Mouse (Mus musculus) MEL (cell line): ENCODE data around the gene Ripor2. TPM values are rescaled to one million over a fixed set of nuclear protein-coding genes. Genes with fewer than 3 reads are reported as not detected.

ENCODE experiments used
- DNase-seq: peaks from one replicate; pipeline ENCODE4 v3.0.0; 2011; ENCODE audit warnings: low read depth, low spot score
- H3K27ac ChIP-seq: 2 replicates; pipeline ENCODE4 v1.5.1; 2012; ENCODE audit warnings: low read depth, mild to moderate bottlenecking, control low read depth, low read length, moderate library complexity; ENCODE audit not compliant: control insufficient read depth
- H3K27me3 ChIP-seq, 2 experiments: fragments of 150-350 bp in 1 of 2; sonication (generic) in 1 of 2; 2 replicates each; pipeline ENCODE4 v1.6.1; 2012; ENCODE audit warnings: low read length in 2 of 2, mild to moderate bottlenecking in 2 of 2, improper control_type of control experiment in 1 of 2, moderate library complexity in 1 of 2; ENCODE audit not compliant: insufficient read depth in 2 of 2, control insufficient read depth in 1 of 2
- H3K36me3 ChIP-seq, 2 experiments: 2 replicates each; pipeline ENCODE4 v1.6.1; 2012 to 2014; ENCODE audit warnings: low read length in 2 of 2, improper control_type of control experiment in 1 of 2, inconsistent platforms in 1 of 2, mild to moderate bottlenecking in 1 of 2; ENCODE audit not compliant: insufficient read depth in 2 of 2, control insufficient read depth in 1 of 2
- H3K4me1 ChIP-seq, 2 experiments: fragments of 150-350 bp in 1 of 2; sonication (generic) in 1 of 2; 2 replicates each; pipeline ENCODE4 v1.6.1; 2012; ENCODE audit warnings: low read length in 2 of 2, improper control_type of control experiment in 1 of 2, mild to moderate bottlenecking in 1 of 2; ENCODE audit not compliant: insufficient read depth in 2 of 2, control insufficient read depth in 1 of 2
- H3K4me3 ChIP-seq, 2 experiments: fragments of 150-350 bp in 1 of 2; sonication (generic) in 1 of 2; 2 replicates each; pipeline ENCODE4 v1.5.1; 2012; ENCODE audit warnings: low read depth in 2 of 2, low read length in 2 of 2, mild to moderate bottlenecking in 2 of 2, moderate library complexity in 2 of 2, control low read depth in 1 of 2, improper control_type of control experiment in 1 of 2; ENCODE audit not compliant: control insufficient read depth in 1 of 2, insufficient read depth in 1 of 2
- H3K79me2 ChIP-seq: 2 replicates; pipeline ENCODE4 v1.6.1; 2012; ENCODE audit warnings: mild to moderate bottlenecking, low read length, moderate library complexity; ENCODE audit not compliant: control insufficient read depth, poor library complexity, insufficient read depth
- H3K9ac ChIP-seq: 2 replicates; pipeline ENCODE4 v1.6.1; 2012; ENCODE audit warnings: low read depth, mild to moderate bottlenecking, control low read depth, low read length, moderate library complexity; ENCODE audit not compliant: control insufficient read depth, poor library complexity, severe bottlenecking
- H3K9me3 ChIP-seq: fragments of 150-350 bp; sonication (generic); replicated peaks from 2 replicates; pipeline ENCODE4 v1.6.1; 2012; ENCODE audit warnings: mild to moderate bottlenecking, low read length, improper control_type of control experiment, moderate library complexity; ENCODE audit not compliant: insufficient read depth
- CHD2 ChIP-seq: IDR thresholded peaks from 2 replicates; pipeline ENCODE4 v1.6.1; 2011; ENCODE audit warnings: low read length, improper control_type of control experiment
- CTCF ChIP-seq, 3 experiments: IDR thresholded peaks in 2 of 3; conservative IDR thresholded peaks in 1 of 3; 2 replicates each; pipeline ENCODE4 v1.5.1; 2011 to 2012; ENCODE audit warnings: low read length in 3 of 3, low read depth in 2 of 3, mild to moderate bottlenecking in 2 of 3, improper control_type of control experiment in 1 of 3, inconsistent platforms in 1 of 3, mixed read lengths in 1 of 3, moderate library complexity in 1 of 3; ENCODE audit not compliant: control insufficient read depth in 1 of 3, insufficient read depth in 1 of 3, poor library complexity in 1 of 3, severe bottlenecking in 1 of 3
- E2F4 ChIP-seq: IDR thresholded peaks from 2 replicates; pipeline ENCODE4 v1.6.1; 2011; ENCODE audit warnings: low read depth, low read length, improper control_type of control experiment, borderline replicate concordance
- EP300 ChIP-seq, 2 experiments: IDR thresholded peaks; 2 replicates each; pipeline ENCODE4 v1.6.1; 2011; ENCODE audit warnings: improper control_type of control experiment in 2 of 2, low read length in 2 of 2, low read depth in 1 of 2, mild to moderate bottlenecking in 1 of 2
- ETS1 ChIP-seq: IDR thresholded peaks from 2 replicates; pipeline ENCODE4 v1.6.1; 2012; ENCODE audit warnings: low read depth, mild to moderate bottlenecking, inconsistent platforms, low read length, improper control_type of control experiment, moderate library complexity
- GABPA ChIP-seq: IDR thresholded peaks from 2 replicates; pipeline ENCODE4 v1.6.1; 2012; ENCODE audit warnings: low read depth, mild to moderate bottlenecking, inconsistent platforms, low read length, improper control_type of control experiment, moderate library complexity
- HCFC1 ChIP-seq: IDR thresholded peaks from 2 replicates; pipeline ENCODE4 v1.6.1; 2012; ENCODE audit warnings: low read depth, mild to moderate bottlenecking, inconsistent platforms, low read length, improper control_type of control experiment, moderate library complexity
- KAT2A ChIP-seq: conservative IDR thresholded peaks from 2 replicates; pipeline ENCODE4 v1.6.1; 2012; ENCODE audit warnings: low read depth, low read length, improper control_type of control experiment, inconsistent platforms
- MAFK ChIP-seq: IDR thresholded peaks from 2 replicates; pipeline ENCODE4 v1.6.1; 2011; ENCODE audit warnings: low read depth, mild to moderate bottlenecking, low read length, improper control_type of control experiment, borderline replicate concordance
- MAZ ChIP-seq: IDR thresholded peaks from 2 replicates; pipeline ENCODE4 v1.6.1; 2012; ENCODE audit warnings: low read depth, mild to moderate bottlenecking, inconsistent platforms, low read length, improper control_type of control experiment
- MYB ChIP-seq: IDR thresholded peaks from 2 replicates; pipeline ENCODE4 v1.6.1; 2011; ENCODE audit warnings: mild to moderate bottlenecking, low read depth, low read length, improper control_type of control experiment
- NRF1 ChIP-seq: IDR thresholded peaks from 2 replicates; pipeline ENCODE4 v1.6.1; 2014; ENCODE audit warnings: low read depth, mild to moderate bottlenecking, inconsistent platforms, low read length, improper control_type of control experiment, moderate library complexity; ENCODE audit not compliant: poor library complexity, insufficient read depth, severe bottlenecking
- POLR2A ChIP-seq, 2 experiments: IDR thresholded peaks; 2 replicates each; pipeline ENCODE4 v1.6.1; 2011 to 2012; ENCODE audit warnings: low read length in 2 of 2, mild to moderate bottlenecking in 2 of 2, control low read depth in 1 of 2, improper control_type of control experiment in 1 of 2, low read depth in 1 of 2, moderate library complexity in 1 of 2; ENCODE audit not compliant: control insufficient read depth in 1 of 2, insufficient read depth in 1 of 2, poor library complexity in 1 of 2
- POLR2AphosphoS2 ChIP-seq: IDR thresholded peaks from 2 replicates; pipeline ENCODE4 v1.6.1; 2011; ENCODE audit warnings: low read length, improper control_type of control experiment
- RCOR1 ChIP-seq: IDR thresholded peaks from 2 replicates; pipeline ENCODE4 v1.6.1; 2012; ENCODE audit warnings: low read depth, mild to moderate bottlenecking, inconsistent platforms, low read length, improper control_type of control experiment
- SIN3A ChIP-seq: IDR thresholded peaks from 2 replicates; pipeline ENCODE4 v1.6.1; 2012; ENCODE audit warnings: low read length, improper control_type of control experiment, inconsistent platforms
- TBP ChIP-seq: IDR thresholded peaks from 2 replicates; pipeline ENCODE4 v1.8.0; 2011; ENCODE audit warnings: low read depth, low read length, improper control_type of control experiment
- TCF12 ChIP-seq: IDR thresholded peaks from 2 replicates; pipeline ENCODE4 v1.6.1; 2014; ENCODE audit warnings: low read depth, mild to moderate bottlenecking, inconsistent platforms, low read length, improper control_type of control experiment, moderate library complexity
- UBTF ChIP-seq: IDR thresholded peaks from 2 replicates; pipeline ENCODE4 v1.6.1; 2012; ENCODE audit warnings: low read depth, mild to moderate bottlenecking, inconsistent platforms, low read length, improper control_type of control experiment, moderate library complexity, borderline replicate concordance; ENCODE audit not compliant: insufficient read depth
- USF1 ChIP-seq: IDR thresholded peaks from 2 replicates; pipeline ENCODE4 v1.6.1; 2014; ENCODE audit warnings: low read depth, mild to moderate bottlenecking, inconsistent platforms, low read length, improper control_type of control experiment, moderate library complexity
- USF2 ChIP-seq, 2 experiments: IDR thresholded peaks; 2 replicates each; pipeline ENCODE4 v1.6.1; 2011 to 2012; ENCODE audit warnings: improper control_type of control experiment in 2 of 2, low read length in 2 of 2, borderline replicate concordance in 1 of 2, inconsistent platforms in 1 of 2, low read depth in 1 of 2, mild to moderate bottlenecking in 1 of 2; ENCODE audit not compliant: insufficient read depth in 1 of 2
- ZKSCAN1 ChIP-seq: IDR thresholded peaks from 2 replicates; pipeline ENCODE4 v1.6.1; 2012; ENCODE audit warnings: low read depth, mild to moderate bottlenecking, inconsistent platforms, low read length, improper control_type of control experiment, moderate library complexity
- polyA plus RNA-seq, 2 experiments: library from polyadenylated mRNA; stranded (reverse) in 1 of 2; unstranded in 1 of 2; fragments of >175 nt in 1 of 2; fragments of >200 nt in 1 of 2; gene quantifications; 2 replicates each; pipeline versions ENCODE4 v1.2.1 to v1.2.4; 2012; ENCODE audit warnings: low replicate concordance in 2 of 2, low read depth in 1 of 2; ENCODE audit not compliant: insufficient read length in 2 of 2, insufficient read depth in 1 of 2, missing spikeins in 1 of 2
- total RNA-seq: library from RNA; depleted of rRNA; stranded (reverse); fragments of 300-350 nt; gene quantifications from 2 replicates; pipeline ENCODE4 v1.2.3, GENCODE M21; 2012

Gene Ripor2
- total and polyA plus RNA-seq, 3 experiments, result 13.5 to 18.5 TPM; not detected in 1

GRCm38 (mm10) chr13:24750807-24751206 lies 168.8 kb downstream of the Ripor2 start:
- H3K9ac ChIP-seq, result no peak overlapping the region
- no peaks in the 10 kb centered on the region for H3K79me2 ChIP-seq
- no peaks in the 10 kb centered on the region for H3K4me1 ChIP-seq
- no peaks in the 10 kb centered on the region for H3K9me3 ChIP-seq
- TF ChIP-seq KAT2A (no peak), SIN3A (no peak), TCF12 (no peak), MAFK (no peak)
- DNase-seq, result no peak
- peaks cover 0 to 22% of the 10 kb centered on the region in 2 experiments; a peak in 2 of 4 replicates for H3K36me3 ChIP-seq
- no peaks in the 10 kb centered on the region for H3K27me3 ChIP-seq
- no peak overlapping the region for H3K4me3 ChIP-seq
- no peak overlapping the region for H3K27ac ChIP-seq

GRCm38 (mm10) chr13:24751396-24751795 lies 169.4 kb downstream of the Ripor2 start:
- no peaks in the 10 kb centered on the region for H3K27me3 ChIP-seq
- no peaks in the 10 kb centered on the region for H3K79me2 ChIP-seq
- H3K27ac ChIP-seq, result no peak overlapping the region
- DNase-seq, result no peak
- no peaks in the 10 kb centered on the region for H3K9me3 ChIP-seq
- no peaks in the 10 kb centered on the region for H3K4me1 ChIP-seq
- TF ChIP-seq POLR2A (IDR thresholded peaks at IDR 0.05; ENCODE audit: control insufficient read depth in 1 of 2, insufficient read depth in 1 of 2, low read depth in 1 of 2, low read length in 2 of 2, poor library complexity in 1 of 2) (peak in 1 of 2 experiments; percentile 25; a peak in 1 of 4 replicates), MYB (no peak)
- no peak overlapping the region for H3K4me3 ChIP-seq
- peaks cover 0 to 27% of the 10 kb centered on the region in 2 experiments; a peak in 2 of 4 replicates for H3K36me3 ChIP-seq
- no peak overlapping the region for H3K9ac ChIP-seq

GRCm38 (mm10) chr13:24756756-24757155 lies 174.8 kb downstream of the Ripor2 start:
- H3K36me3 ChIP-seq, result peaks cover 31 to 35% of the 10 kb centered on the region in 2 experiments
- H3K27ac ChIP-seq, result no peak overlapping the region
- DNase-seq, result no peak
- no peak for TF ChIP-seq TCF12
- TF ChIP-seq ZKSCAN1, result no peak
- no peak for TF ChIP-seq GABPA
- no peak for TF ChIP-seq ETS1
- no peak for TF ChIP-seq EP300 (IDR thresholded peaks at IDR 0.05; ENCODE audit: low read depth in 1 of 2, low read length in 2 of 2)
- TF ChIP-seq USF2 (IDR thresholded peaks at IDR 0.05; ENCODE audit: borderline replicate concordance in 1 of 2, insufficient read depth in 1 of 2, low read depth in 1 of 2, low read length in 2 of 2), result no peak
- TF ChIP-seq TBP, result no peak
- no peak for TF ChIP-seq KAT2A
- no peak for TF ChIP-seq UBTF
- no peak for TF ChIP-seq POLR2A (IDR thresholded peaks at IDR 0.05; ENCODE audit: control insufficient read depth in 1 of 2, insufficient read depth in 1 of 2, low read depth in 1 of 2, low read length in 2 of 2, poor library complexity in 1 of 2)
- TF ChIP-seq CTCF (IDR thresholded peaks at IDR 0.05 in 2 of 3, conservative IDR thresholded peaks at IDR 0.05 in 1 of 3; ENCODE audit: control insufficient read depth in 1 of 3, insufficient read depth in 1 of 3, low read depth in 2 of 3, low read length in 3 of 3, poor library complexity in 1 of 3, severe bottlenecking in 1 of 3), result no peak
- TF ChIP-seq SIN3A, result no peak
- TF ChIP-seq CHD2, result no peak
- no peak for TF ChIP-seq E2F4
- no peak for TF ChIP-seq RCOR1
- TF ChIP-seq USF1, result no peak
- TF ChIP-seq HCFC1, result no peak
- TF ChIP-seq MAZ, result no peak
- TF ChIP-seq POLR2AphosphoS2, result no peak
- TF ChIP-seq NRF1, result no peak
- TF ChIP-seq, all 39 proteins: peak for 0
- Histone ChIP-seq H3K4me3 (no peak overlapping the region), H3K9ac (no peak overlapping the region), H3K79me2 (peaks cover 26% of the 10 kb centered on the region), H3K9me3 (no peaks in the 10 kb centered on the region), H3K4me1 (peaks cover 0 to 20% of the 10 kb centered on the region in 2 experiments; a peak in 3 of 4 replicates), H3K27me3 (no peaks in the 10 kb centered on the region)
